Mouse (Mus musculus) adrenal gland, adult (tissue): Measurements from ENCODE around the gene Ccdc162.

Source experiments
- DNase-seq, 2 experiments: peaks; one replicate each; pipeline ENCODE4 v3.0.0; 2022 to 2023; ENCODE audit warnings: low spot score in 1 of 2; ENCODE audit not compliant: inconsistent age in 2 of 2

Ccdc162 gene

GRCm38 (mm10) chr10:41716029-41716897 is at the start of gene Ccdc162:
Gene Ccdc162 (minus strand): TSS chr10:41716634.
- no peak for DNase-seq

GRCm38 (mm10) chr10:41765586-41765985 is 49.2 kb upstream of the Ccdc162 start:
- DNase-seq, result peak; percentile 68 to 69

DNA sequence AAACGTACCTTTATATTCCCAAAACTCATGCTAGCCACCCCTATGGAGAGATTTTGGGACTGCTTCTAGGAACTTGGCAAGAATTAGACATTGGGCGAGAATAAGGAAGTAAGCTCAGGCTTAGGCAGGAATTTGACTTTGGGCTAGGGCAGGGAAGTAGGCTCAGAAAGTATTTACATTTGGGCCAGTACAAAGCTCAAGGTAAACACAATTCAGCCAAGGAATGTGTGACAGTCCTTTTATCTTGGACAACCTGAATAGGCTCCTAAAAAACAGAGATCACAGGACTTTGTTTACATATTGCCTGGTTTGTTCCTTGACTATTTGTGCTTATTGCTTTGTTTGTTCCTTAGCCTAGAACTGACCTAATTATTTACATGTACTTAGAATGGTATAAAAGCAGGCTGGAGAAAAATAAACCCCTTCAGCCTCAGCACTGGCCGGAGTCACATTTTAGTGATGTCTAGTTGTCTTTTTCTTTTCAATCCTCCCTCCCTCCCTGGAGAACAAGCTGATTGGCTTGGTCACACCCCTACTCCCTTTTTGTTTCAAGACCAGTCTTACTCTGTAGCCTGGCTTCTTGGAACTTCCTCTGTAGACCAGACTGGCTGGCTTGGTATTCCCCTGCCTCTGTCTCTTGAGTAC is 47.4 kb upstream of the Ccdc162 start:
- DNase-seq, result no peak

DNA sequence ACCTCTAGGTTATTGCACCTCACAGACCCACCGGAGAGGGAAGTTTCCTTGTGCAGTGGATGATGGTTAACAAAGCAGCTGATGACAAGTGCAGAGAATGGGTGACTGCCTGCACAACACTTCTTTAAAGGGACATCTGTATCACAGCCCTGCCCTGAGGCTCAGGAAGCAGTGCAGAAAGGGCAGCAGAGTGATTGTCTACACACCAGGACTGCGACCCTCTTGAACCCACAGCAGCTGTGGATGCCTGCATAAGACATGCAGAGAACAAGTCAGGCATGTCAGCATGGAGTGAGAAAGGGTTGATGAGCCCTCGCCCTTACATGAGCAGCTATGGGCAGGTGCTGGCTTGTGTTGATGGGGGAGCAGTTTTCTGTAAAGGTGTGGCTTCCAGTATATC is 44.4 kb upstream of the Ccdc162 start:
- DNase-seq, result no peak

DNA sequence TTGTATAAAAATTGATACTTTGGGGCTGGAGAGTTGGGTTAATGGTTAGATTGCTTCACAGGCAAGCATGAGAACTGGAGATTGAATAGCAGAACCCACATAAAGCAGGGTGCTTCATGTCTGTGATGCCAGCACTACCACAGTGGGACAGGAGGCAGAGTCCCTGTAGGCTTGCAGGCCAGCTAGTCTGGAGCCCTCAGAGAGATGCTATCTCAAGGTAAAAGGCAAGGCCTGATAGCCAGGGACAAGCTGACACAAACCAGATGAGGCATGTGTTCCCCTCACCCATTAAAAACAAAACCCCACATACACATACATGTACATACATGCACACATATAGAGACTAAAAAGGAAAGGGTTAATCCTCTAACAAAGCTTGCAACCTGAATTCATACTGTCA is 41.6 kb upstream of the Ccdc162 start:
- no peak for DNase-seq

DNA sequence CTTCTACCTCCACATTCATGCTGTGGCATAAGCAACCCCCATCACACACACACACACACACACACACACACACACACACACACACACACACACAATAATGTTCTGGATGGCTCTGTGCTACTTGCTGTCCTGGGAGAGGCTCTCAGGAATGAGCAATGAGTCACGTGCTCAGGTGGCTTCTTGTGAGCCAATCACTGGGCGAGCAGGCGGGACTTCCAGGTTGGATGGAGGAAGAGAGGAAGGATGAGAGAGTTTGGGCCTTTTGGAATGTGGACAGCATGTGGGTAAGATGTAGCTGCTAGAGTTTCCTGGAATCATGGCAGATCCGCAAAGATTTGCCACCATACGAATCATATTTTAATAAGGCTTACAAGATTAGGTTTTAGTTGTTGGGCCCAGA is 40.8 kb upstream of the Ccdc162 start:
- DNase-seq, result no peak

DNA sequence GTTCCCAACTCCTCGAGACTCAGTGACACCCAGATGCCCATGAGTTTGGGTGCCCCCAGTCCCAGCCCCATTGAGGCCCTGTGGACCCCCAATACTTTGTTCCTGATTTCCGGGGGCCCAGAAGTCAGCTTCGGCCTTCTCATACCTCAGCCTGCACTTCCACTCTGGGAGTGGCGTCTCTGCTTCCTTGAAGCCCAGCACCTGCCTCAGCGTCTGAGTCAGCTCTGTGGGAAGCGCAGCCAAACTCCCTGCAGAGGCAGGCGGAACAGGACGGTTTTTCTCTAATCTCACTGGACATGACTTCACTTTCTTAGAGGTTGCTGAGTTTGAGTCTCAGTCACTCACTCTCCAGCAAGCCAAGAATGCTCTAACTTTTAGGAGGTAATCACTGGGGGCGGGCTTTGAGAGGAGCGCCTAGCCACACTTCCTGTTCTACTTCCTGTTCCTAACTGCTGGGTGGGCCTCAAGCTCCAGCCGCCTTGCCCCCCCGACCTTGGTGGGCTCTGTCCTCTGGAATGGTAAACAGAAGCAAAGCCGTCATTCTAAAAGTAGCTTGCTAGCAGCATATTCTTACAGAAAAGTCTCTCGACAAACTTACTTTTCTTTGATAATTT is 35.5 kb upstream of the Ccdc162 start:
- no peak for DNase-seq

DNA sequence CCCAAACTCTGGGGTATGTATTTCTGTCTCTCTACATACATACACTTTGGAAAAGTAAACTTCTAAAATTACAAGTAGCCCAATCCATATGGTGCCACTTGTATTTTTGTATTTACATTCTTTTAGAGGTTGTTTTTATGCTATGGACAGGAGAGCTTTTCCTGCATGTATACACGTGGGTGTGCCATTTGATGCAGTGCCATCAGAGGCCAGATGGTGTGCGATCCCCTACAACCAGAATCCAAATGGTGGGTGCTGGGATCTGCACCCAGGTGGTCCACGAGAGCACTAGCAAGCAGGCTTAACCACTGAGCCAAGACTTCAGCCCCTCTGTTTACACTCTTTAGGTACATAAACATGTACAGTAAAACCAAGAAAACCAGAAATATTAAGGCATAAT is 32.9 kb upstream of the Ccdc162 start:
- DNase-seq, result no peak

DNA sequence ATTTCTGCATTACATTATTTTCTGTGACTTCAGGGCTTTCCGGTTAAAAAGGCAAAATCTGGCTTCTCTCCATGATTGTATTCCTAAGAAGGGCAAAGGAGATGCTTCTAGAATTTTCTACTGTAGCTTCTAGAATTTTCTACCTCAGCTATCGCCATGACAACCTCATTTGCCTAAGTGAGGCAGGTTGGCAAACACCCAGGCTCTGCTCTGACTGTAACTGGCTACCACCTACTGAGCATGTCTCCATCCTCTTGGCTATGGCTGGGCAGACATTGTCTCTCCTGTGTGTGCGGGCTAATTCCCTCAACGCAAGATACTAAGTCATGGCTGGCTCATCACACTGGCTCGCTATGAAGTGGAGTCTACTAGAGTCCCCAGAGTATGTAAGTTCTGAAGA is 30.1 kb upstream of the Ccdc162 start:
- DNase-seq, result no peak

DNA sequence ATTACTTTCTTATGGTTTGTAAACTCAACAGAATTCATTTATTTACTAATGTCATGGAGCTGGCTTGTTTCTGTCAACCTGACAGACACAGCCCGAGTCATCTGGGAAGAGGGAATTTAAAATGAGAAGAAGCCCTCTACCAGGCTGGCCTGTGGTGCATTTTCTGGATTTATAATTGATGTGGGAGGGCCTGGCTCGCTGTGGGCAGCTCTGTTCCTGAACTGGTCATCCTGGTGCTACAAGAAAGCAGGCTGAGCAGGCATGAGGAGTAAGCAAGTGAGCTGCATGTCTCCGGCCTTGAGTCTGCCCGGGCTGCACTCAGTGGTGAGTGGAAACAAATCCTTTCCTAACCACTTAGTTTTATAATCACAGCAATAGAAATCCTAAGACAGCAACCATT is 27.6 kb upstream of the Ccdc162 start:
- no peak for DNase-seq

GRCm38 (mm10) chr10:41740221-41740620 is 23.8 kb upstream of the Ccdc162 start:
- DNase-seq, result no peak

- DNase-seq, result no peak
Observed at GRCm38 (mm10) chr10:41737245-41737644, 20.8 kb upstream of the Ccdc162 start.

- no peak for DNase-seq
Observed at GRCm38 (mm10) chr10:41735398-41735797, 19.0 kb upstream of the Ccdc162 start.

DNA sequence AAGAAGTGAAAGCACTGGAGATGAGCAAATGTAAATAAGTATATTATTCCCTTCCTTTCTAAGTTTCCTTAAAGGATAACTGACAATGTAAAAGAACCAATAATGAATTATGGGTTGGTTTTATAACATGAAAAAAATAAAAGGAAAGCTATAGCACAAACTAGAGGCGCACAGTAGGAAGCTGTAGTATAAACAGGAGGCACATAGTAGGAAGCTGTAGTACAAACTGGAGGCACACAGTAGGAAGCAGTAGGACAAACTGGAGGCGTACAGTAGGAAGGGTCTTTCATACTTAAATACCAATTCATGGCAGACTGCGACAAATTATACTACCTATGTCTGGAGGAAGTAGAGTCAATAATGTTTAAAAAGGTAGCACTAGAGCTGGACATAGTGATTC is 16.8 kb upstream of the Ccdc162 start:
- DNase-seq, result no peak

GRCm38 (mm10) chr10:41731932-41732331 is 15.5 kb upstream of the Ccdc162 start:
- DNase-seq, result peak in 1 of 2 experiments; percentile 71

GRCm38 (mm10) chr10:41730746-41731145 is 14.3 kb upstream of the Ccdc162 start:
- DNase-seq, result peak in 1 of 2 experiments; percentile 58

- DNase-seq, result no peak
Observed at GRCm38 (mm10) chr10:41726215-41726614, 9.8 kb upstream of the Ccdc162 start.

DNA sequence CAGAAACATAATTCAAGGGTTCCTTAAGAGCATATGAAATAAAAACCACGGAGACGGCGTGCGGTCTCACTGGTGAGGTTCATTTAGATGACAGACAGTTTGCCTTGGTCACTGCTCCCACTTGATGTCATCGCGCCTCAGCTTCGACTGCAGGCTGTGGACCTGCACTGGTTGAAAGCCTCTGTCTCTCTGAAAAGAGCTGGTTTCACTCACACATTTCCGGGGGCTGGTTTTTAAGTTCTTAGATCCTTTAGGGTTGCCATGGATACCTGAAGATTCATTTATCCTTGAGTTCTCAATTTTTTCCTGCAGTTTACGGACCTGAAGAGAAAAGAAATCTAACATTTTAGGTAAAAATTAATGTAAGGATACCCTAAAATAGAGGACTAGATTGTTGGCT is 3.2 kb upstream of the Ccdc162 start:
- no peak for DNase-seq

- DNase-seq, result no peak
Observed at GRCm38 (mm10) chr10:41715557-41715956, 877 bp downstream of the Ccdc162 start.

DNA sequence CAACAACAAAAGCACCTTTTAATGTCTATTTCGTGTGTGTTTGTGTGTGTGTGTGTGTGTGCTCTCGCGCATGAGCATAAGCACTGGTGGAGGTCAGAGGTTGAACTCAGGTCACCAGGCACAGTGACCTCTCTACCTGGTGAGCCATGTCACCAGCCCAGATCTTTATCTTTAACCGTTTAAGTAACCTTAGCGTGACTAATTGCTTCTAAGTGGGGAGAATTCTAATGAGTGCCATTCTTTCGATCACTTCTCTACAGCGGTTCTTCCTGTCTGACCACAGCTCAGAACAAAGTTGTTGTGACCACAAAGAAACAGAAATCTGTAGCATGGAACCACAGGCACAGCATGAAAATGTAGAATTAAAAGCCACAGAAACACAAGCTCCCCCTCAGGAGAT is 5.0 kb downstream of the Ccdc162 start:
- DNase-seq, result no peak

DNA sequence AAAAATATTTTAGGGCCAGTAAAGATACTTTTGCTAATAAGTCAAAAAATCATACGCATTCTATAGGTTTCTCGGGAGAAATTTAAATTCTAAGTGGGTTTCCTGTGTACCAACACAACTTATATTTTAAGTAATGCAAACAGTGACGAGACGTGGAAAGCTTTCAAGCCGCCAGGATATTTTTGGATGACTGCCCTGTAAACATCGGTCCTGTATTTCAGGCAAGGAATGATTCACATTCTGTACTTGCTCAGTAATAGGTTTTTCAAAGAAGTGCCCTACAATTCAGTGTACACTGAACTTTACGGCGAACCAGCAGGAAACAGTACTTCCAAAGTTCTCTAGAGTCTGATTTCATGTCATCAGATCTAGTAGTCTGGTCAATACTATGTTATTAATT is 5.7 kb downstream of the Ccdc162 start:
- DNase-seq, result peak in 1 of 2 experiments; percentile 56

DNA sequence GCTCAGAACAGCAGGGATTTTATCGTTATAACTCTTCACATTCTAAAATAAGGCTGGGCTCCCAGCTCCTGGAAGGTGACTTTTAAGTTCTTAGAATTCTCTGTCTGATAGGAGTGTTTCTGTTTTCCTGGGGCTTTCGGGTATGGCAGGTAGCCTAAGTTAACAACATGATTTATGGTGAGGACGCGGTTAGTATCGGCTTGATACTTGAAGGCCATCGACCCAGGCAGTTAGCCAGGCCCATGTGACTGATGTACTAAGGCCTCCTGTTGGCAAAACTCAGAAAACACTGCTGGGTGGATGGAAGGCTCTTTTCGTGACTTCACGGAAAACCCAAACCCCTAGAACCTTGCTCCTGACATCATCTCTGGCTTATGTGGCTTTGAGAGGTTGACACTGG is 7.1 kb downstream of the Ccdc162 start:
- peak; percentile 87 to 94 for DNase-seq
